Mouse (Mus musculus): ENCODE results near the gene Lcp1.
"Not testable (repeated sequence)": the region's sequence is repeated elsewhere in the genome, so short reads cannot be mapped to it uniquely, and the experiment has no call there.

The Lcp1 gene

DNA sequence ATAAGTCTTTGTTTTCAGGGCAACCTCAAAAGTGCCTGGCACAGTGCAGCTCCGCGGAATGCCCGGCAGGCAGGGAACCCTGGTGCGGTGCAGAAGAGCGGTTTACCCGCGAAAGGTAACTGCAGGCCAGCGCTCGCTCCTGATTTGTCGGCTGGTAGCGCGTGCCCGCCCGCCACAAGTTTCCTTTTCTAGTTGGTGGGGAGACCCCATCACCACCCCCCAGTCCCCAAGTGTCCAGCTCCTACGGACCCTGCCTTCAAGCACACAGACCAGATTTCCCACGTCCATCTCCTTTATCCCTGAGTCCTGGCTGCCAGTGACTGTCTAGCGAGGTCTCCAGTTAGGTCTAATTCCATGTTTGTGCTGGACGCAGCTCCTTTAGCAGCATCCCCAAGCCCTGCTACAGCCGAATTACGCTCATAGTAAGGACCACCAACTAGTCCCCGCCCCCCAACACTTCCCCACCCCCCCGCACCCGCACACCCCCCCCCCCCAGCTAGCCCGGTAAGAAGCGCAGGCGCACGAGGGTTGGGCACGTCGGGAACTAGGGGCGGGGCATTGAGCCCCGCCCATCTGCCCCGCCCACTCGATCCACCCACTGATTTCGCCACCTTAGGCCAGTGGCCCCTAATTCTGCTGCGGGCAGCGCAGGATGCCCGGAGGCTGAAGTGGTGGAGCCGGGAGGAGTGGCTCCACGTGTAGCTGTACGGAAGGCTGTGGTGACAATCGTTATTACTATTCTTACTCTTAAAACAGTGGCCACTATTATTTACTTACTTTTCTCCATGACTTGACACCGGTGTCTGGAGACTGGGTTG is at the start of gene Lcp1, which contains the start of gene Lrrc63:
TSS of gene Lcp1 (plus strand) at position 601 of the 818 bp plus-strand sequence.
TSS of gene Lrrc63 (minus strand) at position 381 of the 818 bp plus-strand sequence.
- peak; percentile 90 for DNase-seq (ENCODE audit: low read depth, low spot score)

DNA sequence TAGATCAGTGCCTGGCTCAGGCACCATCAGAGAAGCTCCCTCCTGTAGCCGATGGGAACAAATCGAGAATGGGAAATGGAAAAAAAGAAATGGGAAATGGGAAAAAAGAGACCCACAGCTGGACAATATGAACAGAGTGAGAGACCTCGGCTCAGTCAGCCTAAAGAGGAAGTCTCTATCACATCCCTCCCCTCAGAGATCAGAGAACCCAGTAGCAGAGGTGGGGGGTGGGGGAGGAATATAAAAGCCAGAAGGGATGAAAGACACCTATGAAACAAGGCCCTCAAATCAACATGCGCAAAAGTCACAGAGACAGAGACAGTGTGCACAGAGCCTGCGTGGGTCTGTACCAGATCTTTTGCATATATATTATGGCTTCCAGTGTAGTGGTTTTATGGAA is 27.9 kb upstream of the Lcp1 start:
- DNase-seq (ENCODE audit: low read depth, low spot score): no peak

DNA sequence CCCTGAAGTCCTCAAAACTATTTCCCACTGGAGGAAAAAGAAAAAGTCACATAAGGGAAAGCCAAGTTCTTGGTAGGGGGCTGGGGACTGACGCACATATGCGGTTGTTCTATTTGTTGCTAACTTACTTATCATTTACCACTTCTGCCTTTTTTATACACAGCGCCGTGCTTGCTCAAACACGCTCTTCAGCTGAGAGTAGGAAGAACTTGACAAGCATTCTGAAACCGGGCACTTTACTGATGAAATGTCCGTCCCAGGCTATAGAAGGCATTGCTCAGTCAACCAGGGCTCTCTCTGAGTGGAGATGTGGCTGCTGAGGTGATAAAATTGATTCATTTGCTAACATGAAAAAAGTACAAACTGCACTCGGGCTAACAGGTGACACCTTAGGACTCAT is 9.2 kb upstream of the Lcp1 start:
- no peak for DNase-seq (ENCODE audit: low read depth, low spot score)

DNA sequence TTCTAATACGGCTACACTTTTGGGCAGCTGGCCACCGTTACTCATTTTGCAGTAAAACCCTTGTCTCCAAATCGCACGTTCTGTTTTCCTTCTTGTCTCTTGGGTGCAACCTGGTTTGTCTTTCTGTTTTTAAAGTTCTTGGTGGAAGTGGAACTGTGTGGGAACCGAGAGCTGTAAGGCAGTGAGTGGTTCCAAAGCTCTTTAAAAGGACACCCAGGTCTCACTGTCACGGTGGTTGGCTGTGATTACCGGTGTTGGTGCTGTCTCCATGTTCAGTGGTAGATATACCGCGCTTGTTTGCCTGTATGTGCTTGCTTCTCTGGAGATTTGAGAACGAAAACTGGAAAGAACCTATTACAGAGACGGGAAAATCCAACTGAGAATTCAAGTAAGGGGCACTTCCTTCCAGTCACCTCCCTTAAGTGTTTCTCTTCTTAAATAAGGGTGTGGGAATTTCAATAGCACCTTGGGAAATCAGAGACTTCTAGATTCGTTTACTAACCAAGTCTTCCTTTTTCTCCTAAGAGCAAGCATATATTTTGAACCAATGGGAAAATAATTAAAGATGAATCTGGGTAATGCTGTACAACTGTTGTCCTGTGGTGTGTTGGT is 529 bp downstream of the Lcp1 start:
- DNase-seq (ENCODE audit: low read depth, low spot score): no peak

DNA sequence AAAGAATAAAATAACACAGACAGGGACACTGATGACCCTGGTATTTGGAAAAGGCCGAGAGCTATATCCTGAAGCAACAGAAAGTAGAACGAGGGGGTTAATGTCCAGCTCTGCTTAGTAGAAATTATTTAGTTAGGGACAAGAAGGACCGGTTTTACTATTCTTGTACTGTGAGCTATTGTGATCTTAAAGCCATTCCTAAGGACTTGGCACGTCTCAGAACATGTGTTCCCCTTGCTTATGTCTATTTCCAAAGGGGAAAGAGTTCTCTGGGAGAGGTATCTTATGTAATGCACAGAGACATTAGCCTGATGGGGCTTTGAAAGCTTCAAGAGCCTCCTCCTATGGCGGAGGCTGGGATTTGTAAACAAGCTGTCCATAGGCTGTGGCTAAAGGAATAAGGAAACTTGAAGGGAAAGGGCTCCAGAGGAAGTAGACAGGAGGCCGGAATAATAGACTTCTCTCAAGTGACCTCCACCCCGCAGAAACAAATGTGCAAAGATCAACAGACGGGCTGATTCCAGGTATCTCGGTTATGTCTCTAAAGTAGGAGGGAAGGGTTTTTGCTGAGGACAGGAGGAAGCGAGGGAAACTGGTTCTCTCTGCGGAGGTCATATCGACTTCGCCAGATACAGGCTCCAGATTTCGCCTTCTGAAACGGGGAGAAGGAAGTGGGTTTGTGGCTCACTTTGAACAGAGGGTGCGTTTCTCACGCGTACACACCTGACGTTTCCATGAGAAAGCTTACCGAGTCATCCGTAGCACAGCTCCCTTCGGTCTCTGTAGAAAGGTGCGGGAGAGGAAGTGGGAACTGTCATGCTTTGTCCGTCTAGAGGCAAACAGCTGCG is 5.4 kb downstream of the Lcp1 start:
- no peak for DNase-seq (ENCODE audit: low read depth, low spot score)

DNA sequence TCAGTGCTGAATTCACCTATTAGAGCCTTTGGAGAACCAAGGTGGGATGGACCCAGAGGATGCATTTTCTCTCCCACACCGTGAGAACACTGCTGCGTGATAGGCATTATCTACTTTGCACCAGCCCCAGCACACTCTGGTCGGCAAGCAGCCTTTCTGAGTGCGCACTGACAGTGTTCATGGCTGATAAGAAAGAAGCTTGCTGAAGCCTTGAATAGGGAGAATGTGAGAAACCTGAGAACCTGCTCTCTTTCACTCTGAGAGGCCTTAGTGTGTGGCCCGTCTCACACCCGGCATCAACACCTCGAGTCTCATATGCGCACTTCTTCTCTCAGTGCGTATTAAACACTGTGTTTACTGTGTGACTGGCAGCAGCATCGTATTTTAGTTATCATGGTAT is 7.6 kb downstream of the Lcp1 start:
- DNase-seq (ENCODE audit: low read depth, low spot score): no peak

DNA sequence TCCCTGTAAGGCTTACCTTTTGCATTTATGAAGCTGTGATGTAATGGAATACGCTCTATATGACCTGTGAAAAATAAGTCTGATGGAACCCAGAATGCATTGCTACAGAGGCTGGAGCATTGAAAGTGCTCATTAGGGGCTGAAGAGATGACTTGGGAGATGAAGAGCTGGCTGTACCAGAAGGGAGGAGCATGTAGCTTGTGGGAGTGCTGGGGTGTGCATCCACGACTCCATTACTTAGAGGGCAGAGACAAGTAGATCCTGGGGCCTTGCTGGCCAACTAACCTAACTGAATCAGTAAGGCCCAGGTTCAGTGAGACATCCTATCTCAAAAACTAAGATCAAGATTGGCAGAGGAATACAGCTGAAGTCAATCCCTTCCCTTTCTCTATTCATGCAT is 8.3 kb downstream of the Lcp1 start:
- no peak for DNase-seq (ENCODE audit: low read depth, low spot score)

DNA sequence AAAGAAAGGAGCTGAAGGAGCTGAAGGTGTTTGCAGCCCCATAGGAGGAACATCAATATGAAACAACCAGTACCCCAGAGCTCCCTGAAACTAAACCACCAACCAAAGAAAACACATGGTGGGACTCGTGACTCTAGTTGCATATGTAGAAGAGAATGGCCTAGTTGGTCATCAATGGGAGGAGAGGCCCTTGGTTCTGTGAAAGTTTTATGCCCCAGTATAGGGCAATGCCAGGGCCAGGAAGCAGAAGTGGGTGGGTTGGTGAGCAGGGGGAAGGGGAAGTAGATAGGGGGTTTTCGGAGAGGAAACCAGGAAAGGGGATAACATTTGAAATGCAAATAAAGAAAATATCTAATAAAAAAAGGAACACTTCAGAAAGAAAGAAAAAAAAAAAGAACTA is 16.8 kb downstream of the Lcp1 start:
- DNase-seq (ENCODE audit: low read depth, low spot score): not testable (repeated sequence)

DNA sequence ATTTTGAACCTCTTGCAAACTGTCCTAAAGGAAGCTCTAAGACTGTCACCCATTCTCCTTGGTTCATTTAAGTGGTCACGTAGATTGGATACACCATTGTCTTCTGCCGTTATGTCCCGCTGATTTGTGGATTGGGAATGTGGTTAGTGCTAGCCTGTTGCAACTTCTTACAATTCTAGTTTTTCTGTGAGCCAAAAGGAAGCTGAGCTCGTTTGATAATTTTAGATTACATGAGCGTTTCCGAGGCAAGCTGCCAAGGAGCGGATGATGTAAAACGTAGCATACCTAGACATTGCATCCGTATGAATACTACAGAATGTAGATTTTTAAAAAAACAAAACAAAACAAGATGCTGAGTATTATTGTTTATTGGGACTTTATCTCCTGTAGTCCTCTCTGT is 17.3 kb downstream of the Lcp1 start:
- DNase-seq (ENCODE audit: low read depth, low spot score): no peak

DNA sequence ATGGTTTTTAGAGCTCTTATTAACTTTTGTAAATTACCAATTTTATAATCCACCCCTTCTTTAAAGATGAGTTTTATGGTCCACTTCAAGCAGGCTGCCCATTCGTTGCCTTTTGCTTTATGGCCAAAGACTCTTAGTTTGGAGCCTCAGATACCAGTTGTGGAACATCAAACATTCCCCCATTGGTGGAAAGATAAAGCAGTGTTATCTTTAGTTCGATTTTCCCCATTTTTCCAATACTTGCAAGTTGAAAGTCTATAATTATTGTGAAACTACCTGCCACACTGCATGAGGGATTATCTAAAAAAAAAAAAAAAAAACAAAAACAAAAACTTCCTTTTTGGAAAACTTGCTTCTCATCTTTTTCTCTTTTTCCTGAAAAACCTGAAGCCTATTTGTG is 19.8 kb downstream of the Lcp1 start:
- no peak for DNase-seq (ENCODE audit: low read depth, low spot score)

DNA sequence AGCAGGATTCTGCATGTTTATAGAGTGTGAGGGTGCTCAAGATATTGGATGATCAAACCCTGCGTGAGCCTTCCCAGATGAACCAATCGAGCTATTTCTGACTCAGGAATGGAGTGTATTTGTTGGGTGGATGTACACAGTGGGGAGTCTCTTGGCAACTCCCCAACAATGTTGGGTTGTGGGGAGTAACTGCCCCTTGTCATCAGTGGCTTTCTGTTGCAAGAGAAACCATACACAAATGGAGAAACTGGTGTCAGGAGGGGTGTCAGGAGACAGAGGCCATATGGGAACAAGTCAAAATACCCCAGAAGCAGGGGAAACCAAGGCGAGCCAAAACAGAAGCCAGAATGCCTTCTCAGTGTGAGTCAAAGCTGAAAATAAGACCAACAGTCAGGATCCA is 20.2 kb downstream of the Lcp1 start:
- DNase-seq (ENCODE audit: low read depth, low spot score): no peak

DNA sequence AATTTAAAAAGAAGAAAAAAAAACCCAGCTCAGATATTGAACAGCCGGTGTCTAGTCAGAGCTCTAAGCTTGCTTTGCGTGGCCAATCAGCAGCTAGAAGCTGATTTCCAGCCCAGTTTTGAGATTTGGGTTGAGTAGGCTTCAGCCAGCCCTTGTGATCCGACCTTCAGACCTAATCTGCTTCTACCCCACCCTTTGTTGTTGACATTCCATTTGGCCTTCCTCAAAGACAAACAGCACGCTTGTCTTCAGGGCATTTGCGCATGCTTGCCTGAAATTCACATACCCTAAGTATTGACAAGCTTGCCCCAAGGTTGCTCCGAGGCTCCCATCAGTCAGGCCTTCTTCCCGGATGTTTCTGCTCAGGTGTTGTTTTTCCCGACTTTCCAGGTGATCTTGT is 23.6 kb downstream of the Lcp1 start:
- no peak for DNase-seq (ENCODE audit: low read depth, low spot score)

DNA sequence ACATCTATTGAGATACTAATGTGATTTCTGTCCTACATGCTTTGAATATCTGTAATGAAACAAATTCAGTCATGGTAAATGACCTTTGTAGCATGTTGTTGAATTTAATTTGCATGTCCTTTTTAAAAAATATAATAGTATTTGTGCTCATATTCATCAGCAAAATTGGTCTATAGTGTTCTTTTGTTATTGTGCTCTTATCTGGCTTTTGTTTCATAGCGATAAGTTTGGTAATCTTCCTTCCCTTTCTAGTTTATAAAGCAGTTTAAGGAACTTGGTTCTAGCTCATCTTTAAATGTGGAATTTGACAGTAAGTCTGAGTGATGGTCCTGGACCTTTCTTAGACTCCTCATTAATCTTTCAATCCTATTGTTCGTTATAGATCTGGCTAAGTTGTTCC is 28.5 kb downstream of the Lcp1 start:
- no peak for DNase-seq (ENCODE audit: low read depth, low spot score)

DNA sequence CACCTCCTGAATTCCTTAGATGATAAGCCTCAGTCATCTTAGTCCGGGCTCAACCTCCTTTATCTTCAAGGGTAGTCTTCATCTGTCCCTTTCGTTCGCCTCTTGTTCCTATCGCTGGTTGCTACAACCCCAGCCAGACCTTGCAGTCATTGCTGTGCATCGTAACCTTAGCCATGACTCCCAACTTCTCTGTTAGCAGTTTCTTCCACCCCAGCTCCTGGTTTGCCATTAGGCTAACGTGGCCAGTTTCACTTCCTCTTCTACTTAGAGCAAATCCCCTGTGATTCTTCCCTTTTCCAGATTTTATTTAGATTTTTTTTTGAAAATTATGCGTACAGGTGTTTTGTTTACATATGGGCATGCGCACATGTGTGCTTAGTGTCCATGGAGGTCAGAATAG is 33.0 kb downstream of the Lcp1 start:
- DNase-seq (ENCODE audit: low read depth, low spot score): no peak

DNA sequence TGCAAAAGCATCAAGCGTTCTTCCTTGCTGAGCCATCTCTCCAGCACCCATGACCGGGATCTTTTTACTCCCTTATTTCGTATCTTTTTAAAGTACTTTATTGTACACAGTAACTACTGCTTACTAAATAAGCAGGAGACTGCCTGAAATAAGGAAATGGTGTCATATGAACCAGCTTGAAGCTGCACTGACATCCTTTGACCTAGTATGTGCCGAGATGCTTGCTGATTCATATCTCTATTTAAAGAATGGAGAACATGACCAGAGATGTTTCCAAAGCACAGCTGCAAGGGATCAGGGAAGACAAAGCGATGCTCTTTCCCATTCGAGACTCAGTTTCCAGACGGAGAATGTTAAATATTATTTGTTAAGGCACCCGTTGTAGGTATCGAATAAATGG is 33.4 kb downstream of the Lcp1 start:
- no peak for DNase-seq (ENCODE audit: low read depth, low spot score)

DNA sequence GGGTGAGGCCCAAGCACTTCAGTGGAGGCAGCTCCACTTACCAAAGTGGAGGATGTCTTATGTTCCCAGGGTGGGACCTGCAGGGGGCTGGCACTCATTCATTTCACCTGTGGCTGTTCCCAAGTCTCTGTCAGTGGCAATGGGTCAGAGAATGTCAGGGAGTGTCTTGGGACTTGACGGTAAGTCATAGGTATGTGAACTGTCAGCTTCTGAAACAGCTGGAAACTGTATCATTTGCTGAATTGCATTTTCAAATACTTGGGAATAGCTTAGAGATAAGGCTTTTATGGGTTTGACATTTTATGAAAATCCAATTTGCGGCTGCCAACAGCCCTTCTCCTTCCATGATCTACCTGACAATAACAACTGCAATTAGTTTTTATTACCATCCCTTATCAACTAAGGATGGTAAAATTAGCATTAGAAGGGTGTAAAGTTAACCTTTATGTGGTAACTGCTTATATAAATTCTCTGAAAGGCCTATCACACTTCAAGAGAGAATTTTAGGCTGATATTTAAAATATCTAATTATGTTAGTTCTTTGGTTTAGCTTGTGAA is 34.8 kb downstream of the Lcp1 start:
- no peak for DNase-seq (ENCODE audit: low read depth, low spot score)

DNA sequence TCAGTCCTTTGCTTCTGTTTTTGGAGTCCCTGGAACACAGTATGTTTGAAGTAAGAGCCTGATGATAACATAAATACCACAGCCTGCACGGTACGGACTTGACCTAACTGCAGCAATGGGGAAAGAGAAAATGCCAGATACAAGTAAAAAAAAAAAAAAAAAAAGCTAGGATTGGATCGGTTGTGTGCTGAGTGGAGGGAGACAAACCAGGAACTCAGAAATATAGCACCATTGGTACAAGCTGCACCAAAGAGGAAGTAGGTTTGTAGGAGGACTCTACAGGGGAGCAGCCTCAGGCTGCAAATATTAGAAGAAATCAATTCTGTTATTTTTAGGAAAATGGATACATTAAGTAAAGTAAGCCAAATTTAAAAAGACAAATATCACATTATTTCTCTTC is 37.6 kb downstream of the Lcp1 start:
- no peak for DNase-seq (ENCODE audit: low read depth, low spot score)

DNA sequence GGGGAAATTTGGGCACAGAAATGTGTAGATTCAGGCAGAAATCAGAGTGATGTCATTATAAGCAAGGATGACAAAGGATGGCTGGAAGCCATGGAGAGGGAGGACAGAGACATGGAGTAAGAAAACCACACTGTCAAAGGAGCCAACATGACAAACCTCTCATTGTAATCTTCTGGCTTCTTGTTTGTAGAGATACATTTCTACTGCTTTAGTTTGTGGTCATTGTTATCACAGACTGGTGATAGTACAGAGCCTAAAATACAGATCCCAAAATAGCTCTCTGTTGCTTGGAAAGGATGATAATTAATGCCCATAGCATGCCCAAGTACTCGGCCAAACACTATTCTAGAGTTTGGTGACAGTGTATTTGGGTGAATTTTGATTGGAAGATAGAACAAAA is 39.6 kb downstream of the Lcp1 start:
- no peak for DNase-seq (ENCODE audit: low read depth, low spot score)

DNA sequence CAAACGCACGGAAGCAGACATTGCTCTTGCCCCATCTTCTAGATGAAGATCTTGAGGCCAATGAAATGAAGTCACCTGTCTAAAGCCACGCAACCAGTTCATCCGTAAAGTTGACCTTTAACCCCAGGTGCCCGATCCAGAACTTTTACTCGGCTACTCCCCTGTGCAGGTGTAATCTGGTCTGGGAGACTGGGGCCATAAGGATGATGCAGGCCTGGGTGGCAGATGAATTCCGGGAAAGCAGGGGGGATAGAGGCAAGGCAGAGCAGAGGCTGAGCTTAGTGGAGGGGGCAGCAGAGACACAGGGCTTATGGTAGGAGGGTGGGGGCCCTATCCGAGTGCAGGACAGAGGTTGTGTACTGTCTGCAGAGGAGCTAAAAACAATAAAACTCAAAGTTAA is 43.4 kb downstream of the Lcp1 start:
- DNase-seq (ENCODE audit: low read depth, low spot score): no peak

DNA sequence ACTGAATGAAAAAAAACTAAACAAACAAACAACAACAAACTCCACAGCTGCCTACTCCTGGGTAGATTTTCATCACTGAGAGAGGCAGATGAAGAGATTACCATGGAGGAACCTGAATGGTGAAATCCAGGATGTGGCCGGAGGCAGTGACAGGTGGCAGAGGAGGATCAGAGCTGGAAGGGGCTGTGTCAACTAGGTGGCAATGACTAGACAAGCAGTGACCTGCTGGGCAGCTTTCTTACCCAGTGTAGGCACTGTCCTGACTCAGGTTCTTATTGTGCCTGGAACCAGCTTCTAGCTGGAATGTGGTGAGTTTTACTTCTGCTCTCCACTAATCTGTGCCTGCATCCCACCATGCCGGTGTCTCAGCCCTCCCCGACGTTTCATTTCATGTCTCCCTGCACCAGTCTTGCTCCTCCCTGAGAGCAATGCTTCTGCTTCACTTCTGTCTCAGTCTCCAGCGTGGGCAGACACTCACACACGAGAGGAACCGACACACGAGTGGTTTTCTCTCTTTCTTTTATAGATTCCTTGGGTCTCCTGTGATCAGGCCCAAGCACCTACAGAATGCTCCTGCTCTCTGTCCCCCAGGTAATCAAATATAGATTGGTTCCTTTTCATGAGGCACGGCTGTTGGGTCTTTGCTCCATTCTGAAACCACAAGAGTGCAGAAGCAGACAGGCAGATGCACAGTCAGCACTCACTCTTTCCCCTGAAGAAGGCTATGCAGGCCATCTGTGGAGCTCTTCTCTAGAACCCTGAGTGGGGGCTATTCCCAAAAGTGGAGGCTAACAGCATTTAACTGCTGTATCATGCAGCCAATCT is 44.0 kb downstream of the Lcp1 start:
- DNase-seq (ENCODE audit: low read depth, low spot score): no peak

DNA sequence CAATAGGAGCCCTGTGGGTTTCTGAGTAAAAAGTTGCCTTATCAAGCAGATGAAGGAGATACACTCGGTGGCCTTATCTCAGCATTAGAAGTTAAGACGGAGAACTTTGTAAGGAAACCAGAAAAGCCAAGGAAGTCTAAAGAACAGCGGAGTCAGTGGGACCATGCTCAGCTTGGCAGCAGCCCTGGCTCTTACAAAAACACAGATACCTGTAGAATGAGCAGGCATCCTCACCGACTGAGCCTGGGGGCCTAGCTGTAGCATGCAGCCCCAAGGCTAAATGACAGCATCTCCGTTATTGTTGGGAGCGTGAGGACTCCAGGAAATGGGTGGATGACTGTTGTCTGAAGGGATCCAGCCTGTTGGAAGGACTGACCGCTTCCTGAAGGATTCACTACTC is 44.9 kb downstream of the Lcp1 start:
- no peak for DNase-seq (ENCODE audit: low read depth, low spot score)

All from forelimb bud, embryonic 11.5 days (tissue).